Mouse (Mus musculus) adrenal gland, postnatal 0 days (tissue): Measurements from ENCODE around the gene Limk1. TPM values are rescaled to one million over a fixed set of nuclear protein-coding genes. Genes with fewer than 3 reads are reported as not detected.

Experiments used
- polyA plus RNA-seq: library from polyadenylated mRNA; unstranded; fragments of >200 nt; fragmentation: Nextera tagmentation; extraction: Ambion mirVana; gene quantifications from 2 replicates; pipeline ENCODE4 v1.2.1, GENCODE M21; 2015

Limk1 gene
- polyA plus RNA-seq, result 7.6 and 7.9 TPM in 2 replicates

GRCm38 (mm10) chr5:134688086-134688717, at the start of gene Limk1:
Limk1 (minus strand) TSS chr5:134688598.

DNA sequence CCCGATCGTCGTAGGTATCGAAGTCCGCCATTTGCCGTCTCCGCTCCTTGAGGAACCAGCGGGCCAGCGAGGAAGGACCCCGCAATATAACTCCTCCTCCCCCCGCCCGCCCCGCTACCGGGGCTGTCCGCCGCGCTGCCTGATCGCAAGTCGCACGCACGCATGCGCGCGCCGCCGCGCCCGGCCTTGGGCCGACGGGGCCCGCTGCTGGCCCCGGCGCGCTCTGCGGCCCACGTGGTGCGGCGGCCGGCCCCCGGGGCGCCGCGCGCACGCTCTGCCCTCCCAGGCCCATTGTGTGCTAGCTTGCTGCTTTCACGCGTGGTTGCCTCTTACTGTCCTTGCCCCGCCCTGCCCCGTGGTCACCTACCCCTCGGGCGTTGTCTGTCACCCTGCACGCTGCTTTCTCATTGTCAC, 49.1 kb downstream of the Limk1 start, which contains the start of gene Eif4h:
Eif4h (minus strand) TSS at position 222 of the 414 bp plus-strand sequence.

GRCm38 (mm10) chr5:134614802-134615201, 73.6 kb downstream of the Limk1 start, which contains the start of gene Lat2:
Lat2 (minus strand) TSS chr5:134615025.

Other genes starting within 250 kb of the Limk1 start
- gene Gtf2ird1, start 231.9 kb downstream of the Limk1 start, polyA plus RNA-seq, result 35.5 and 44.5 TPM in 2 replicates
- gene Clip2, start 136.2 kb downstream of the Limk1 start, polyA plus RNA-seq, result 1.8 and 3.1 TPM in 2 replicates
- 0.07 TPM in 1 of 2 replicates, not detected in the other for gene Syna, start 128.4 kb downstream of the Limk1 start, polyA plus RNA-seq
- gene Rfc2, start 107.2 kb downstream of the Limk1 start, polyA plus RNA-seq, result 109 and 135 TPM in 2 replicates
- 2.7 and 2.8 TPM in 2 replicates for gene Lat2, start 73.6 kb downstream of the Limk1 start, polyA plus RNA-seq
- 204 and 239 TPM in 2 replicates for gene Eif4h, start 49.1 kb downstream of the Limk1 start, polyA plus RNA-seq
- 128 and 135 TPM in 2 replicates for gene Eln, start 58.7 kb upstream of the Limk1 start, polyA plus RNA-seq
- gene Tmem270, start 218.1 kb upstream of the Limk1 start, polyA plus RNA-seq, result not detected in 2 replicates
- 5.6 and 17.2 TPM in 2 replicates for gene Cldn13, start 226.9 kb upstream of the Limk1 start, polyA plus RNA-seq
- gene Mettl27, start 243.8 kb upstream of the Limk1 start, polyA plus RNA-seq, result 25.2 and 47.8 TPM in 2 replicates